Mouse (Mus musculus) erythroblast, embryonic 14.5 days (primary cell): ENCODE data around the gene Prdm11.

Experiments
- GATA1 ChIP-seq: IDR thresholded peaks from 2 replicates; pipeline ENCODE4 v1.6.1; 2012; ENCODE audit warnings: low read length, inconsistent platforms, mixed read lengths
- TAL1 ChIP-seq: IDR thresholded peaks from 3 replicates; pipeline ENCODE4 v1.6.1; 2012; ENCODE audit warnings: low read length, inconsistent platforms, mixed read lengths

DNA sequence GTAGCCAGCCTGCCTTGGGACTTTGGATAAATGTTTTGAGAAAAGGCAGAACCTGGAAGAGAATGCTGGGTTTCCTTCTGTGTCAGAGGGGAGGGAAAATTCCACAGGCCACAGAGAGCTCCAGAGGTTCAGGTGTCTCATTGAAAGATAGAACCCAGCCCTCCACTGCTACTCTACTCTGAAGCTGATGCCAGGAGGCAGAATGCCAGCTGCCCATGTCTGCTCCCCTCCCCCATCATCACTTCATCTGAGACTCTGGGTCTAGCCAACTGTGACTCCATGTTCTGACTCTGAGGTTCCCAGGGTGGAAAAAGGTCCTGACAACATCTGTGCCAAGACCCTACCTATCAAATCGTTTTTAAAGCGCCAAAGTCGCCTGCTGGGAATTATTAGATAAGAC is 6.9 kb downstream of the Prdm11 start:
- TF ChIP-seq TAL1 (no peak), GATA1 (no peak)
